Mouse (Mus musculus) heart, postnatal 0 days (tissue): Measurements from ENCODE around the gene Ncaph2.

ENCODE experiments used
- CTCF ChIP-seq: IDR thresholded peaks from 2 replicates; pipeline ENCODE4 v1.5.1; 2016; ENCODE audit warnings: antibody characterized with exemption, control low read depth, low read depth
- EP300 ChIP-seq: IDR thresholded peaks from 2 replicates; pipeline ENCODE4 v1.6.1; 2016; ENCODE audit warnings: antibody characterized with exemption, low read depth

GRCm38 (mm10) chr15:89307461-89307860, 48.1 kb upstream of the Ncaph2 start:
- TF ChIP-seq CTCF (no peak), EP300 (no peak)
